Mouse (Mus musculus): ENCODE measurements at regions not wholly inside any gene's neighbourhood (a gene's known extent, or its start where the extent isn't known, plus 50 kb on each side); places are given as distances from the start of the nearest gene placed in this dataset.

DNA sequence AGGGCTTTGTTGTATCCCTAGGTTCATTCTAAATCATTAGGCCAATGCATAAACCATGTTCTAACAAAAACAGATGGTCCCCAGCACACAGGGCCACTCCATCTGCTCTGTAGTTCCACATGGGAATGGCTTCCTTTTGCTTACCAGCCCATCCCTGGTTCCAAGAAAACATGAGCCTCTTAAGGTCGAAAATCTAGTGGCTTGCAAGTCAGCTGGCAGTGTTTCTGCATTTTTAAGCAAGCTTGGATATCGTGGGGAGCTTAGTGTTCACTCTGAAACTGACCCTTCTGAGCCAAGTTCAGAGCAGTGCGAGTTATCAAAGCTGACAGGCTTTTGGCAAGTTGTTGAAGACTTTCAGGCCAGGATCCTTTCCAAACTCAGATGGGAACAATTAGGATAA is 659.5 kb upstream of the N6amt1 start:
- TF ChIP-seq POLR2A (IDR thresholded peaks at IDR 0.05; ENCODE audit: insufficient read depth, low read depth, low read length) (no peak), CTCF (IDR thresholded peaks at IDR 0.05) (no peak), EP300 (IDR thresholded peaks at IDR 0.05; ENCODE audit: insufficient read depth, low read depth, low read length) (no peak)

Data from heart, adult 2 months (tissue).